Mouse (Mus musculus): ENCODE data around the gene Rbpjl. TPM values are rescaled to one million over a fixed set of nuclear protein-coding genes. Genes with fewer than 3 reads are reported as not detected.

The Rbpjl gene
- polyA plus RNA-seq, 1 experiment from 2014 or later, result 16.8 TPM

DNA sequence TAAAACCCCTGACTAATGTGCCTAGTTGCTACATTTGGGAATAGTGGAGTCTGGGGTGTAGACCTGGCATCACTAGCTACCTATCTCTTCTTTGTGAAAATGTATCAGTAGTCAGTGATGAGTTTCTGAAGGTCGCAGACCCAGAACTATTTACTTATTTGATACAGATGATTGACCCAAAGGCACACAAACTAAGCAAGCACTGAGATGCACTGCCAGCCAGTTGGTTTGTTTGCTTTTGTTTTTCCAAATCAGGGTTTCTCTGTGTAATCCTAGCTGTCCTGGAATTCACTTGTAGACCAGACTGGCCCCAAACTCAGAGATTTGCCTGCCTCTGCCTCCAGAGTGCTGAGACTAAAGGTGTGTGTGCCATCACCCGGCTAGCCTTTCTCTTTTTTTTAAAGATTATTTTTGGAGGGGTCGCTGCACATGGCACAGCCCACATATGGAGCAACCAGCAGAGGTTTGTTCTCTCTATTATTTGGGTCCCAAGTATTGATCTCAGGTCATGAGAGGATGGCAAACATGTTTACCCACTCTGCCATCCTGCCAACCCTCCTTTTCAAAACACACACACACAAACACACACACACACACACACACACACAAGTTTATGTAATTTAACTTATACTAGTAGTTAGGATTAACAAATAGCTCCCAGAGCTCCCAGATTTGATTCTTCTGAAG is 42.6 kb downstream of the Rbpjl start:
- Histone ChIP-seq H3K27ac (ENCODE audit: low read length) (no peak overlapping the region), H3K4me2 (ENCODE audit: low read depth, low read length) (no peak overlapping the region), H3K4me1 (replicated peaks; ENCODE audit: control insufficient read depth, insufficient read depth, low read length) (peaks cover 11% of the 10 kb centered on the region), H3K4me3 (ENCODE audit: low read length) (no peak overlapping the region), H3K9me3 (ENCODE audit: control insufficient read depth, low read length) (no peaks in the 10 kb centered on the region), H3K9ac (ENCODE audit: low read length) (no peak overlapping the region), H3K27me3 (ENCODE audit: control insufficient read depth, insufficient read depth, low read depth, low read length) (no peaks in the 10 kb centered on the region), H3K36me3 (ENCODE audit: control insufficient read depth, insufficient read depth, low read length) (no peaks in the 10 kb centered on the region)
- WGBS, result 68% methylated on average over 3 of the region's 3 CpGs
- no peak for ATAC-seq (ENCODE audit: low read depth)

GRCm38 (mm10) chr2:164446086-164446469 is 43.1 kb downstream of the Rbpjl start:
- WGBS, result 78% methylated on average over 3 of the region's 3 CpGs
- no peak for ATAC-seq (ENCODE audit: low read depth)
- H3K27ac ChIP-seq (ENCODE audit: low read length), result no peak overlapping the region
- peaks cover 11% of the 10 kb centered on the region for H3K4me1 ChIP-seq (replicated peaks; ENCODE audit: control insufficient read depth, insufficient read depth, low read length)
- H3K9ac ChIP-seq (ENCODE audit: low read length), result no peak overlapping the region
- no peaks in the 10 kb centered on the region for H3K36me3 ChIP-seq (ENCODE audit: control insufficient read depth, insufficient read depth, low read length)
- H3K9me3 ChIP-seq (ENCODE audit: control insufficient read depth, low read length), result no peaks in the 10 kb centered on the region
- H3K27me3 ChIP-seq (ENCODE audit: control insufficient read depth, insufficient read depth, low read depth, low read length), result no peaks in the 10 kb centered on the region
- no peak overlapping the region for H3K4me3 ChIP-seq (ENCODE audit: low read length)
- H3K4me2 ChIP-seq (ENCODE audit: low read depth, low read length), result no peak overlapping the region

GRCm38 (mm10) chr2:164448140-164448539 is 45.2 kb downstream of the Rbpjl start:
- Histone ChIP-seq H3K36me3 (ENCODE audit: control insufficient read depth, insufficient read depth, low read length) (no peaks in the 10 kb centered on the region), H3K9me3 (ENCODE audit: control insufficient read depth, low read length) (no peaks in the 10 kb centered on the region), H3K4me3 (ENCODE audit: low read length) (no peak overlapping the region), H3K9ac (ENCODE audit: low read length) (no peak overlapping the region), H3K27me3 (ENCODE audit: control insufficient read depth, insufficient read depth, low read depth, low read length) (no peaks in the 10 kb centered on the region), H3K4me2 (ENCODE audit: low read depth, low read length) (no peak overlapping the region), H3K27ac (ENCODE audit: low read length) (no peak overlapping the region), H3K4me1 (replicated peaks; ENCODE audit: control insufficient read depth, insufficient read depth, low read length) (peaks cover 27% of the 10 kb centered on the region)
- no peak for ATAC-seq (ENCODE audit: low read depth)
- 92% methylated on average over 1 of the region's 1 CpGs for WGBS

GRCm38 (mm10) chr2:164448921-164449320 is 46.0 kb downstream of the Rbpjl start:
- H3K4me3 ChIP-seq (ENCODE audit: low read length), result no peak overlapping the region
- no peak for ATAC-seq (ENCODE audit: low read depth)
- peaks cover 29% of the 10 kb centered on the region for H3K4me1 ChIP-seq (replicated peaks; ENCODE audit: control insufficient read depth, insufficient read depth, low read length)
- no peak overlapping the region for H3K4me2 ChIP-seq (ENCODE audit: low read depth, low read length)
- no peaks in the 10 kb centered on the region for H3K27me3 ChIP-seq (ENCODE audit: control insufficient read depth, insufficient read depth, low read depth, low read length)
- no peaks in the 10 kb centered on the region for H3K9me3 ChIP-seq (ENCODE audit: control insufficient read depth, low read length)
- 45% methylated on average over 5 of the region's 5 CpGs for WGBS
- H3K27ac ChIP-seq (ENCODE audit: low read length), result peak overlapping the region; percentile 24; the same call in 1 of the 2 replicates
- no peak overlapping the region for H3K9ac ChIP-seq (ENCODE audit: low read length)
- no peaks in the 10 kb centered on the region for H3K36me3 ChIP-seq (ENCODE audit: control insufficient read depth, insufficient read depth, low read length)

- Histone ChIP-seq H3K4me3 (ENCODE audit: low read length) (no peak overlapping the region), H3K9ac (ENCODE audit: low read length) (no peak overlapping the region), H3K4me2 (ENCODE audit: low read depth, low read length) (no peak overlapping the region), H3K9me3 (ENCODE audit: control insufficient read depth, low read length) (no peaks in the 10 kb centered on the region), H3K27ac (ENCODE audit: low read length) (peak overlapping the region; percentile 24; the same call in 1 of the 2 replicates), H3K27me3 (ENCODE audit: control insufficient read depth, insufficient read depth, low read depth, low read length) (no peaks in the 10 kb centered on the region), H3K4me1 (replicated peaks; ENCODE audit: control insufficient read depth, insufficient read depth, low read length) (peaks cover 34% of the 10 kb centered on the region), H3K36me3 (ENCODE audit: control insufficient read depth, insufficient read depth, low read length) (no peaks in the 10 kb centered on the region)
- 62% methylated on average over 14 of the region's 14 CpGs for WGBS
- 0 out of 2 replicates have a peak, but pooled peaks have one; percentile 8 for ATAC-seq (ENCODE audit: low read depth)
Observed at GRCm38 (mm10) chr2:164449341-164450042, 46.6 kb downstream of the Rbpjl start.

DNA sequence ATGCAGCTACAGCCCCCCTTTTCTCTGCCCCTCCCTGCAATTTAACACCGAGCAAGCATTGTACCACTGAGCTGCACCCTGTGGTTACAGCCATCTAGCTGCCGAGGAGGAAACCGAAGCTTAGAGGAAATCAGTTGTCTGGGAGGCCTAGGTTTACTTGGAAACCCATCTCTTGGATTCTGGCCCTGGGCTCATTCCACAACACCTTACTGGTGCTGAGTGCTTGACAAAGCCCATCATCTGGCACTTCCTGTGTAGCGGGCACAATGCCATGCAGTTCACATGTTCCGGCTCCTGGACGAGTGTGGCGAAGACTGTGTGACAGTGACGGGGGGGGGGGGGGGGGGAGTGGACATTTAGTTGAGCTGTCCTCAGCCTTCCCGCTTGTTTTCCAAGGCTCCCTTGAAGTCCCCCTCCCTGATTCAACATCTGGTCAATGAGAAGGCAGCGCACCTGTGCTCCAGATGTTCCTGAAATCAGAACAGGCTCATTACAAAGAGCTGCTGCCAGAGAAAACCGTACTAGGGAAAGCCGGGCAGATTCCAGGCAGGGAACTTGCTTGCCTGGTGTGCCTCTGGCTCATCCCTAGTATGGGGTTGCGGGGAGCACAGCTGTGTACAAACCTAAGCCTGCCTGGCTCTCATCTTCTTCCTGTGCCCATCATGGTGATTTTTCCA is 49.2 kb downstream of the Rbpjl start:
- ATAC-seq (ENCODE audit: low read depth), result peak; percentile 49
- Histone ChIP-seq H3K36me3 (ENCODE audit: control insufficient read depth, insufficient read depth, low read length) (no peaks in the 10 kb centered on the region), H3K9me3 (ENCODE audit: control insufficient read depth, low read length) (no peaks in the 10 kb centered on the region), H3K4me1 (replicated peaks; ENCODE audit: control insufficient read depth, insufficient read depth, low read length) (peaks cover 58% of the 10 kb centered on the region), H3K27me3 (ENCODE audit: control insufficient read depth, insufficient read depth, low read depth, low read length) (no peaks in the 10 kb centered on the region), H3K27ac (ENCODE audit: low read length) (no peak overlapping the region; the same call in 1 of the 2 replicates), H3K9ac (ENCODE audit: low read length) (no peak overlapping the region), H3K4me3 (ENCODE audit: low read length) (no peak overlapping the region), H3K4me2 (ENCODE audit: low read depth, low read length) (no peak overlapping the region)
- WGBS, result 31% methylated on average over 12 of the region's 13 CpGs

GRCm38 (mm10) chr2:164453047-164453757 is 50.3 kb downstream of the Rbpjl start:
- Histone ChIP-seq H3K27ac (ENCODE audit: low read length) (peak overlapping the region; percentile 60), H3K4me2 (ENCODE audit: low read depth, low read length) (no peak overlapping the region)

GRCm38 (mm10) chr2:164453887-164454500 is 51.1 kb downstream of the Rbpjl start:
- Histone ChIP-seq H3K4me2 (ENCODE audit: low read depth, low read length) (no peak overlapping the region), H3K9me3 (ENCODE audit: control insufficient read depth, low read length) (no peaks in the 10 kb centered on the region), H3K27ac (ENCODE audit: low read length) (peak overlapping the region; percentile 94; the same call in 1 of the 2 replicates), H3K9ac (ENCODE audit: low read length) (no peak overlapping the region), H3K27me3 (ENCODE audit: control insufficient read depth, insufficient read depth, low read depth, low read length) (no peaks in the 10 kb centered on the region), H3K36me3 (ENCODE audit: control insufficient read depth, insufficient read depth, low read length) (no peaks in the 10 kb centered on the region), H3K4me3 (ENCODE audit: low read length) (no peak overlapping the region), H3K4me1 (replicated peaks; ENCODE audit: control insufficient read depth, insufficient read depth, low read length) (peaks cover 57% of the 10 kb centered on the region)
- no peak for ATAC-seq (ENCODE audit: low read depth)
- WGBS, result 55% methylated on average over 7 of the region's 7 CpGs

More at GRCm38 (mm10) chr2:164453047-164453757, 50.3 kb downstream of the Rbpjl start:
- H3K9ac ChIP-seq (ENCODE audit: low read length), result 0 out of 2 replicates have a peak overlapping the region, but pooled peaks have one; percentile 16
- no peaks in the 10 kb centered on the region for H3K27me3 ChIP-seq (ENCODE audit: control insufficient read depth, insufficient read depth, low read depth, low read length)
- peaks cover 59% of the 10 kb centered on the region for H3K4me1 ChIP-seq (replicated peaks; ENCODE audit: control insufficient read depth, insufficient read depth, low read length)
- no peaks in the 10 kb centered on the region for H3K36me3 ChIP-seq (ENCODE audit: control insufficient read depth, insufficient read depth, low read length)
- no peaks in the 10 kb centered on the region for H3K9me3 ChIP-seq (ENCODE audit: control insufficient read depth, low read length)
- ATAC-seq (ENCODE audit: low read depth), result no peak
- no peak overlapping the region for H3K4me3 ChIP-seq (ENCODE audit: low read length)
- WGBS, result 38% methylated on average over 14 of the region's 14 CpGs

Measured in lung, embryonic 16.5 days (tissue).